Mouse (Mus musculus): ENCODE results near the gene Riok2. TPM values are rescaled to one million over a fixed set of nuclear protein-coding genes. Genes with fewer than 3 reads are reported as not detected.

Gene Riok2
- polyA plus RNA-seq, 1 experiment from 2014 or later, result 33.8 TPM

DNA sequence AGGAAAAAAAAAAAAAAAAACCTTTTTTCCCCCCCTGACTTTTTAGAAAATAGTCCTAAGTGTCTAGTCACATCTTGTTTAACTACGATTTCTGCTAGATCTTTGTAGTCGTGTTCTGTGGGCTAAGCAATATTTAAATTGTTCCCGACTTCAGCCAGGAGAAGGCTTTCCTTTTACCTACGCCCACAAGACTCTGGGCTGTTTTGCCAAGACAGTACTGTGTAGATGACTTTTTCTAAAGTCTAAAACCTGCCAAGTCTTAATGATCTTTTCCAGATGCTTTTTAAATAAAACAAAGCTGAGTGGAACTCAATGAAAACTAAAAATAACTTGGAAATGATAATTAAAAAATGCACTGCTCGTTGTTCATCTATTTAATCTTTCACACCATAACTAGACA is 28.9 kb downstream of the Riok2 start:
- ATAC-seq (ENCODE audit: low FRiP score) (no peak), DNase-seq (ENCODE audit: low spot score) (no peak)
- Histone ChIP-seq H3K36me3 (ENCODE audit: control insufficient read depth, insufficient read depth, low read length) (no peaks in the 10 kb centered on the region), H3K27me3 (ENCODE audit: control insufficient read depth, insufficient read depth, low read length) (no peaks in the 10 kb centered on the region), H3K4me2 (replicated peaks; ENCODE audit: low read depth, low read length) (no peak overlapping the region; the same call in 1 of the 2 replicates), H3K9me3 (ENCODE audit: control insufficient read depth, low read length) (no peaks in the 10 kb centered on the region), H3K4me3 (ENCODE audit: low read depth, low read length) (peak overlapping the region; percentile 9), H3K9ac (ENCODE audit: low read depth, low read length) (0 out of 2 replicates have a peak overlapping the region, but pooled peaks have one; percentile 36), H3K4me1 (replicated peaks; ENCODE audit: control insufficient read depth, insufficient read depth, low read length) (no peaks in the 10 kb centered on the region), H3K27ac (ENCODE audit: low read depth, low read length) (0 out of 2 replicates have a peak overlapping the region, but pooled peaks have one; percentile 49)
- 42% methylated on average over 5 of the region's 5 CpGs for WGBS

DNA sequence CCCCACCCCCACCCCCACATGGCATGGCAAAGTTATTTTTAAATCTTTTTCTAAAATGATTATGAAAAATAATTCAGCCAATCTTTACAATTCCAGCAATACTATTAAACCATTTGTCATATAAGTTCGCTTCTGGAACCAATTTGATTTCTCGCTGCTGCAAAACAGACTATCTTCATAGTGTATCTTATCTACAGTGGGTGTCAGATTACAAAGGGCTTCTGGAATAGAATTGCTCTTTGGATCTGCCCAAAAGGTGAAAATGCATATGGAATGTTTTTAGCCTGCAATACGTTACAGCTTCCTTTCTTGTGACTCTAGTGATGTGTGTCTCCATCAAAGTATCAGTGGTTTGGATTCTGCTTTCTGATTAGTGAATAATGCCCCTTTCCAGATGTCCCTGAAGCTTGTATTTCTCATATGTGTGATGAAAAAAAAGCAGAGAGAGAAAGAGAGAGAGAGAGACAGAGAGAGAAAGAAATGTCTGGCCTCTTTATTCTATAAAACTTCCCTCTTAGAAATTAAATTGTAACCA is 29.5 kb downstream of the Riok2 start:
- no peak for DNase-seq (ENCODE audit: low spot score)
- no peak overlapping the region for H3K27ac ChIP-seq (ENCODE audit: low read depth, low read length)
- no peaks in the 10 kb centered on the region for H3K36me3 ChIP-seq (ENCODE audit: control insufficient read depth, insufficient read depth, low read length)
- no peaks in the 10 kb centered on the region for H3K4me1 ChIP-seq (replicated peaks; ENCODE audit: control insufficient read depth, insufficient read depth, low read length)
- H3K9me3 ChIP-seq (ENCODE audit: control insufficient read depth, low read length), result no peaks in the 10 kb centered on the region
- H3K4me3 ChIP-seq (ENCODE audit: low read depth, low read length), result no peak overlapping the region
- H3K9ac ChIP-seq (ENCODE audit: low read depth, low read length), result no peak overlapping the region
- no peak for ATAC-seq (ENCODE audit: low FRiP score)
- H3K27me3 ChIP-seq (ENCODE audit: control insufficient read depth, insufficient read depth, low read length), result no peaks in the 10 kb centered on the region
- 43% methylated on average over 3 of the region's 3 CpGs for WGBS
- H3K4me2 ChIP-seq (replicated peaks; ENCODE audit: low read depth, low read length), result no peak overlapping the region; the same call in 1 of the 2 replicates

DNA sequence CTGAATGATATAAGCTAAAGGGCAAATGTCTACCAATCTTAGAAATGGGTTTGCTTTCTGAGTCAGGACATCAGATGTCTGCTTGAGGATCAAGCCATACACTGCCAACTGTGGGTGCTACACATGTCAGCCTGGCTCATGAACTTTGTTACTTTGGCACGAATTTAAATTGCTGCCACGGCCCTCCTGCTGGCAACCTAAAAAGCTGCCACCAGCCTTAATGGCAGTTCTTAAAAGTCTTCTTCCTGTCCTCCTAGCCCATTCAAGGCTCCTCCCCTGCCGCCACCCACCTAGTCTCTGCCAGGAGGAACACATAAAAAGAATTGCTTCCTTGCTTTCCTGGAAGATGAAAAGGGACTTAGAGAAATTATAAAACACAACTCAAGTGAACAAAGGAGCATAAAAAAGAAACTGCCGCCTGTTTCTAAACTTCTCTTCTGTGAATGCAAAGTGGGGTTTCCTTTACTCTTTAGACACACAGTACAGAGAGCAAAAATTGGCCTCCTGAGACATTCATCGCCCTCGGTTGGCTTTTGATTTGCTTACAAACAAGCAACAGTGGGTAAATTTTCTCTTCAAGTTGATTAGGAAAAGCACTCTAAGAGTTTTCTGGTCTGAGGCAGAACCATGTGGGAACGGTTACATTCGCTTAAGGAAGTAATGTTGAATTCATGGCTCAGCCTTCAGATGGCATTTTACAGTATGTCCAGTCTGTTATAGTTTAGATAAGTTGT is 30.9 kb downstream of the Riok2 start:
- DNase-seq (ENCODE audit: low spot score), result no peak
- Histone ChIP-seq H3K4me1 (replicated peaks; ENCODE audit: control insufficient read depth, insufficient read depth, low read length) (no peaks in the 10 kb centered on the region), H3K9ac (ENCODE audit: low read depth, low read length) (no peak overlapping the region)

DNA sequence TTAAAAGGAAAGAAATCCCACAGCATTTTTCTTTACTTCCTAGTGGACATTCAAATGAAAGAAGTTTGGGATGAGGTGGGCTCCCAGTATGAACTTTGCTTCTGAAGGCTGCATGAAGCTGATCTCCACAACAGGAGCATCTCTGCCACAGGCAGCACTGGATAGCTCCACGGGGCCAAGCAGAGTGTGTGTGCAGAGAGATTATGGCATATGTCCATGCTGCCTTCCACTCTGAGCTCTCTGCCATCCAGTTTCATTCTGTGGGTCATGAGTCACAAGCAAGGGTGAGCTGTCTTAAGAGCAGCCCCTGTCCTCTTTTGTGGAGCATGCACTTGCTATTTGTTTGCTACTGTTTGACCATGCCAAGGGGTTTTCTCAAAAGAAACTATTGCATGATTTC is 31.5 kb downstream of the Riok2 start:
- Histone ChIP-seq H3K27me3 (ENCODE audit: control insufficient read depth, insufficient read depth, low read length) (no peaks in the 10 kb centered on the region), H3K4me1 (replicated peaks; ENCODE audit: control insufficient read depth, insufficient read depth, low read length) (no peaks in the 10 kb centered on the region)
- 70% methylated on average over 1 of the region's 1 CpGs for WGBS

More for the DNA sequence above, 30.9 kb downstream of the Riok2 start:
- no peaks in the 10 kb centered on the region for H3K27me3 ChIP-seq (ENCODE audit: control insufficient read depth, insufficient read depth, low read length)
- no peak overlapping the region for H3K27ac ChIP-seq (ENCODE audit: low read depth, low read length)
- H3K36me3 ChIP-seq (ENCODE audit: control insufficient read depth, insufficient read depth, low read length), result no peaks in the 10 kb centered on the region
- no peak for ATAC-seq (ENCODE audit: low FRiP score)
- WGBS, result 44% methylated on average over 8 of the region's 8 CpGs
- H3K4me2 ChIP-seq (replicated peaks; ENCODE audit: low read depth, low read length), result peak overlapping the region; percentile 6; the same call in 1 of the 2 replicates
- no peaks in the 10 kb centered on the region for H3K9me3 ChIP-seq (ENCODE audit: control insufficient read depth, low read length)
- no peak overlapping the region for H3K4me3 ChIP-seq (ENCODE audit: low read depth, low read length)

DNA sequence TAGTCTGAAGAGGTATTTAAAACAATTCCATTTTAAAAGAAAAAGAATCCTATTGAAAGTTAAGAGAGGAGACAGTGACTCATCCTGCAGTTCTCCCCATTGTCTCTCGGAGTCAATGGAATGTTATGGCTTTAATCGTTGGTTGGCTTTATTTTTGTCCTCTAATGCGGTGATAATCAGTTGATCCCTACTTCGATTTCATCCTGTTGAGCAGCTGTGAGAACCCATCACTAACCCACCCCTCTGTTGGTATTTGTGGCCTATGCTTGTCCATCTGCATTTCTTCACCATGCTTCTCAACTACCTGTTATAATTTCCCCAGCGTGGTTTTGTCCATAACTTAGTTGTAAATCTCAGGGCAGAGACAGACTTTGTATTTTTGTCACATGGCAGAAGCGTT is 34.0 kb downstream of the Riok2 start:
- no peak for DNase-seq (ENCODE audit: low spot score)
- Histone ChIP-seq H3K4me2 (replicated peaks; ENCODE audit: low read depth, low read length) (no peak overlapping the region), H3K36me3 (ENCODE audit: control insufficient read depth, insufficient read depth, low read length) (no peaks in the 10 kb centered on the region), H3K27ac (ENCODE audit: low read depth, low read length) (no peak overlapping the region), H3K4me1 (replicated peaks; ENCODE audit: control insufficient read depth, insufficient read depth, low read length) (no peaks in the 10 kb centered on the region), H3K4me3 (ENCODE audit: low read depth, low read length) (no peak overlapping the region), H3K27me3 (ENCODE audit: control insufficient read depth, insufficient read depth, low read length) (no peaks in the 10 kb centered on the region), H3K9me3 (ENCODE audit: control insufficient read depth, low read length) (no peaks in the 10 kb centered on the region), H3K9ac (ENCODE audit: low read depth, low read length) (no peak overlapping the region)
- WGBS, result 45% methylated on average over 6 of the region's 6 CpGs
- no peak for ATAC-seq (ENCODE audit: low FRiP score)

More for the DNA sequence above, 31.5 kb downstream of the Riok2 start:
- DNase-seq (ENCODE audit: low spot score) (no peak), ATAC-seq (ENCODE audit: low FRiP score) (no peak)
- H3K36me3 ChIP-seq (ENCODE audit: control insufficient read depth, insufficient read depth, low read length), result no peaks in the 10 kb centered on the region
- no peak overlapping the region for H3K4me2 ChIP-seq (replicated peaks; ENCODE audit: low read depth, low read length)
- H3K9me3 ChIP-seq (ENCODE audit: control insufficient read depth, low read length), result no peaks in the 10 kb centered on the region
- no peak overlapping the region for H3K9ac ChIP-seq (ENCODE audit: low read depth, low read length)
- H3K4me3 ChIP-seq (ENCODE audit: low read depth, low read length), result no peak overlapping the region
- no peak overlapping the region for H3K27ac ChIP-seq (ENCODE audit: low read depth, low read length)

DNA sequence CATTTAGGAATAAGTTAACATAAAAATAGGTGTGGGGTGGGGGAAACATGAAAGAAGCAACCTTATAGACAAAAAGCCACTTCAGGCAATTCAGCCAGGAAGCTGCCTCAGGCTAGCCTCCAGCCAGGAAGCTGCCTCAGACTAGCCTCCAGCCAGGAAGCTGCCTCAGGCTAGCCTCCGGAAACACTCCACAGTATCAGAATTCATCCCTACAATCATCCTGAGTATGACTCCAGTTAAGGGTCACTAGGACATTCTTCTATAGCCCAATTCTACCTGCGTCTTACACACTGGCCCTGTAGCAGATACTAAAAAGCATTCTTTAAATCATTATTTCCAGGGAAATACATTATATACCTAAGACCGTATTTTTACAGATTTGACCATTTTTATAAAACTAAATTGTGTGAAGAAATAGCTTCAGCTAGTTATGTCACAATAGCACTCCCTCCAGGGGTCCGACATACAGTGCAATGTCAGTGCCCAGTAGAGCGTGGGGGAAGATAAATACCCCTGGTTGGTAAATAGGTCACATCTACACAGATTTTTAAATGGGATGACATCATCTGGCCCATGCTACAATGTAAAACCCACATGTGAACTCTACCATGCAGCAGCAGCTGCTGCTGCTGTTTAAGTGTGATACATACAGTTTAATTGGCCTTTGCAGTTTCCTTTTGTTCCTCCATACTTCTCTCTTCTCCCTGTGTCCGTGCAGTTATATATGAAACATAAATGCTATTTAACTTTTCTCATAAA is 34.8 kb downstream of the Riok2 start:
- peak; percentile 83 for ATAC-seq (ENCODE audit: low FRiP score)
- no peaks in the 10 kb centered on the region for H3K27me3 ChIP-seq (ENCODE audit: control insufficient read depth, insufficient read depth, low read length)
- H3K9me3 ChIP-seq (ENCODE audit: control insufficient read depth, low read length), result no peaks in the 10 kb centered on the region

DNA sequence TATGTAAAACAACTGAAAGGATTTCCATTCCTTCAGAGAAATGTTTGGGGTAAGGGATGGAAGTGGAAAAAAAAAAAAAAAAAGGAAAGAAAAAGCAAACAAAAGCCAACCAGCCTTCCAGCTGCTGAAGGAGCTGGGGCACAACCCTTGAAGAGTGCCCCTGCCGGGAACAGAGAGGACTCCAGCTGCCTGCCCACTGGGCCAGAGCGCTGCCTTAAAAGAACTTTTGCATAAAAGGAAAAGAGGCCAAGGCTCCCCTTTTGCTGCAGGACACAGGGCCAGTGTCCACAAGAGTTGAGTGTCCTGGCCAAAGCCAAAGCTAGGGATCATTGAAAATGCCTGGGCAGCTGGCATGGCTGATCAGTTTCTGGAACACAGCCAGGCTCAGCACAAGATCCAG is 35.5 kb downstream of the Riok2 start:
- no peak overlapping the region for H3K9ac ChIP-seq (ENCODE audit: low read depth, low read length)
- no peaks in the 10 kb centered on the region for H3K27me3 ChIP-seq (ENCODE audit: control insufficient read depth, insufficient read depth, low read length)
- WGBS, result 4% methylated on average over 2 of the region's 2 CpGs
- H3K4me3 ChIP-seq (ENCODE audit: low read depth, low read length), result no peak overlapping the region
- peak overlapping the region; percentile 4 for H3K27ac ChIP-seq (ENCODE audit: low read depth, low read length)
- no peaks in the 10 kb centered on the region for H3K9me3 ChIP-seq (ENCODE audit: control insufficient read depth, low read length)
- H3K4me1 ChIP-seq (replicated peaks; ENCODE audit: control insufficient read depth, insufficient read depth, low read length), result no peaks in the 10 kb centered on the region
- DNase-seq (ENCODE audit: low spot score) (peak; percentile 49), ATAC-seq (ENCODE audit: low FRiP score) (peak; percentile 55; the same call in 1 of the 2 replicates)
- H3K4me2 ChIP-seq (replicated peaks; ENCODE audit: low read depth, low read length), result no peak overlapping the region
- no peaks in the 10 kb centered on the region for H3K36me3 ChIP-seq (ENCODE audit: control insufficient read depth, insufficient read depth, low read length)

More for the DNA sequence above, 34.8 kb downstream of the Riok2 start:
- Histone ChIP-seq H3K9ac (ENCODE audit: low read depth, low read length) (no peak overlapping the region), H3K4me3 (ENCODE audit: low read depth, low read length) (no peak overlapping the region), H3K36me3 (ENCODE audit: control insufficient read depth, insufficient read depth, low read length) (no peaks in the 10 kb centered on the region), H3K4me1 (replicated peaks; ENCODE audit: control insufficient read depth, insufficient read depth, low read length) (no peaks in the 10 kb centered on the region), H3K4me2 (replicated peaks; ENCODE audit: low read depth, low read length) (no peak overlapping the region), H3K27ac (ENCODE audit: low read depth, low read length) (peak overlapping the region; percentile 58; the same call in 1 of the 2 replicates)
- no peak for DNase-seq (ENCODE audit: low spot score)
- WGBS, result 49% methylated on average over 6 of the region's 6 CpGs

DNA sequence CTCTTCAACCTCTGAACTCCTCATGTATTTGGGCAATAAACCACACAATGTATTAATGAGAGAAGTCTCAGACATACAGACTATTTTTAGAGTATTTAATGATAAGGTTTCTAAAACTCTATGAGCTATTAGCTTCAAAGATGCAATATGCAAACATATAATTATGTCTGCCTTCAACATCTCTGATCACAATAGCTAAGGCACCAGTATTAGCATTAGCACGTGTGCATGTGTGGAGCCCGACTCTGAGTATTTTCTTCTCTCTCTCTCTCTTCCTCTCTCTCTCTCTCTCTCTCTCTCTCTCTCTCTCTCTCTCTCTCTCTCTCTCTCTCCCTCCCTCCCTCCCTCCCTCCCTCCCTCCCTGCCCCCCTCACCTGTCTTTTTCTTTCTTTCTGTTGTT is 37.3 kb downstream of the Riok2 start:
- H3K4me1 ChIP-seq (replicated peaks; ENCODE audit: control insufficient read depth, insufficient read depth, low read length), result no peaks in the 10 kb centered on the region
- DNase-seq (ENCODE audit: low spot score), result no peak
- ATAC-seq (ENCODE audit: low FRiP score), result no peak

More for the DNA sequence above, 37.3 kb downstream of the Riok2 start:
- Histone ChIP-seq H3K27ac (ENCODE audit: low read depth, low read length) (no peak overlapping the region), H3K27me3 (ENCODE audit: control insufficient read depth, insufficient read depth, low read length) (no peaks in the 10 kb centered on the region), H3K36me3 (ENCODE audit: control insufficient read depth, insufficient read depth, low read length) (no peaks in the 10 kb centered on the region), H3K9ac (ENCODE audit: low read depth, low read length) (no peak overlapping the region), H3K4me3 (ENCODE audit: low read depth, low read length) (no peak overlapping the region), H3K9me3 (ENCODE audit: control insufficient read depth, low read length) (no peaks in the 10 kb centered on the region), H3K4me2 (replicated peaks; ENCODE audit: low read depth, low read length) (no peak overlapping the region)
- 89% methylated on average over 2 of the region's 2 CpGs for WGBS
